Mouse (Mus musculus) retina, adult 2 months (tissue): ENCODE data around the gene Ints13.
"Not testable (repeated sequence)": the region's sequence is repeated elsewhere in the genome, so short reads cannot be mapped to it uniquely, and the experiment has no call there.

Experiments
- DNase-seq: peaks from one replicate; pipeline ENCODE4 v3.0.0-alpha.2; 2012; ENCODE audit warnings: low read depth, low spot score

Ints13 gene

GRCm38 (mm10) chr6:146577310-146578109 lies at the start of gene Ints13:
Gene Ints13 (minus strand): TSS chr6:146577835.
- peak; percentile 95 for DNase-seq

DNA sequence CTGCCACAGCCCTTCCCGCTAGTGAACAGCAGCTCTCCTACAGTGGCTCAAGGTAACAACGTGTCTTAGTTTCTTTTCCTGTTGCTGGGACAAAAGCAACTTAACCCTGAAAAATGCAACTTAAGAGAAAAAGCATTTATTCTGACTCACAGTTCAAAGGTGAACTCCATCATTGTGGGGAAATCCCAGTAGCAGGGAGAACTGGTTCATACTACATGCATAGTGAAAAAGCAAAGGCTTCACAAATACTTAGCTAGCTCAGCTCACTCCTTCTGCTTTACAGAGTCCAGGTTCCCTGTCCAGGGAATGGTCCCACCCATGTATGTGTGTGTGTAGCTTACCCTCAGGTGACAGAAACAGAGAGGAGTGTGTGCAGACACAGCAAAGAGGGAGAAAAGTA lies 39.0 kb upstream of the Ints13 start:
- DNase-seq: no peak

DNA sequence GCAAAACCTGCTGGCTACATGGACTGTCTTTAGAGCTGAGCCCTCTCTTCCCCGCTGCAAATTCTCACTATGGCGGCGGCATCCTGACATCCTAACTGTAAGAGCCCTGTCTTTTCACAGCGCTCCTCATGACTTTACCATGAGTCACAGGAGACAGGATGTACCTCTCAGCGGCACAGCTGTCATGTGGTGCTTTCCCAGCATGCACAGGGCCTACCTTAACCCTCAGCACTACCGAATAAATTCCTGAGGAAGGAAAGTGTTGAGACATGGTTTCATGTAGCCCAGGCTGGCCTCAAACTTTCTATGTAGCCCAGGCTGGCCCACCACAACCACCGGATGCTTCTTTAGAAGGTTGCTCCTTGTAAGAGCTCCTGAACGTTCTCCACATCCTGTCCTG lies 38.3 kb upstream of the Ints13 start:
- no peak for DNase-seq

- DNase-seq: no peak
Measured at GRCm38 (mm10) chr6:146614541-146614940, 36.9 kb upstream of the Ints13 start.

DNA sequence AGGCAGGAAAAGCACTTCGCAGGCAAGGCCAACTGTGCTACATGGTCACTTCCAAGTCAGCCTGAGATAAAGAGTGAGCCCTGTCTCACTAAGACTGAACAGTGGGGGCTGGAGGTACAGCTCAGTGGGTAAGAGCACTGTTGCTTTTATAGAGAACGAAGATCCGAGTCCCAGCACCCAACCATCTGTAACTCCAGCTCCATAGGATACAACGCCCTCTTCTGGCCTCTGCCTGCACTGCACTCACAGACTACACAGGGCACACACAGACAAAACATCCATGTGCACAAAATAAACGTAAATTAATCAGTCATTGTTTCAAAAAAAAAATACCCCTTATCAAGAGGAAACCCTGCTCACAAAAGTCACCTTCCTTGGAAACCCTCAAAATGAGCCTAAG lies 36.3 kb upstream of the Ints13 start:
- DNase-seq: no peak

- no peak for DNase-seq
Measured at GRCm38 (mm10) chr6:146612736-146613135, 35.1 kb upstream of the Ints13 start.

- no peak for DNase-seq
Measured at GRCm38 (mm10) chr6:146611897-146612296, 34.3 kb upstream of the Ints13 start.

- DNase-seq: no peak
Measured at GRCm38 (mm10) chr6:146611385-146611784, 33.8 kb upstream of the Ints13 start.

GRCm38 (mm10) chr6:146603651-146604050 lies 26.0 kb upstream of the Ints13 start:
- DNase-seq: no peak

DNA sequence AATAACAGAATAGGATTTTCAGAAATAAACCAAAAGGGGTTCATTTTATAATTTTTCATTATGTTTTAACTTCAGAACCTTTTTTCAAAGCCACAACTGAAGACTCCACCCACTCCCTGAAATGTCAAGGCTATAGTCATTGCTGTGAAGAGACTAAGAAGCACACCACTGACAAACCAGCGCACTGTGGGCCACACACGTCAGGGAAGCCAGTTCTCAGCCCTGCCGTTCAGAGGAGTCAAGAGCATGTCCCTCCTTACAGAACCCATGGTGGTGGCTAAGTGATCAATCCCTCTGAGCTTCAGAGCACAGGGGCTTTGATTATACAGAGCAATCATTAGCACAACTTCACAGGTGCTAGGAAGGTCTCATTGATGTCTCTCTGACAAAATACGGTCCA lies 25.0 kb upstream of the Ints13 start:
- no peak for DNase-seq

GRCm38 (mm10) chr6:146585134-146585533 lies 7.5 kb upstream of the Ints13 start:
- DNase-seq: no peak

DNA sequence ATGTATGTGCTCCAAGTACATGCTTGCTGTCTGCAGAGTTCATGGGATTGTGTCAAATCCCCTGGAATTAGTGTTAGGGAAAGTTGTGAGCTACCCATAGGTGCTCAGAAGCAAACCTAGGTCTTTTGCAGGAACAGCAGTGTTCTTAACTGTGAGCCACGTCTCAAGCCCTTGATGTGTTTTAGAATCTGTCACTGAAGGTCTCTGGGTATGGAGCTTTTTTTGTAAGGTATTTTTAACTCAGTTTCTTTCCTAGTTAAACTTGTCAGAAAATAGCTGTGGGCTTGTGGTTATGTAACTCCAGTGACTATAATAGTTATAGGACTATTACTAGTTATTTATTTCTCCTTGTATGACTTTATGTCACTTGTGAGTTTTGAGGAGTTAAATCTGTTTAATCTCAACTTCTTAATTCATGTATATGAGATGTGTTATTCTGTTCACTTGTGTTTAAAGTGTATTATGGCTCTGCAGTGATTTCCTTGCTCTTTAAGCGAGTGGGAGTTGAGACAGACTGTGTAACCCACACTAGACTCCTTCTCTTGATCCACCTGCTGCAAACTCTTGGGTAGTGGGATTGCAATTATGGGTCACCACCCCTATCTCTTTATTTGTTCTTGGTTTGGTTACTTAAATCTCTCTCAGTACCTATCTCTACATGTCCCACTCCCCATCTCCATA lies 5.9 kb upstream of the Ints13 start:
- DNase-seq: no peak

DNA sequence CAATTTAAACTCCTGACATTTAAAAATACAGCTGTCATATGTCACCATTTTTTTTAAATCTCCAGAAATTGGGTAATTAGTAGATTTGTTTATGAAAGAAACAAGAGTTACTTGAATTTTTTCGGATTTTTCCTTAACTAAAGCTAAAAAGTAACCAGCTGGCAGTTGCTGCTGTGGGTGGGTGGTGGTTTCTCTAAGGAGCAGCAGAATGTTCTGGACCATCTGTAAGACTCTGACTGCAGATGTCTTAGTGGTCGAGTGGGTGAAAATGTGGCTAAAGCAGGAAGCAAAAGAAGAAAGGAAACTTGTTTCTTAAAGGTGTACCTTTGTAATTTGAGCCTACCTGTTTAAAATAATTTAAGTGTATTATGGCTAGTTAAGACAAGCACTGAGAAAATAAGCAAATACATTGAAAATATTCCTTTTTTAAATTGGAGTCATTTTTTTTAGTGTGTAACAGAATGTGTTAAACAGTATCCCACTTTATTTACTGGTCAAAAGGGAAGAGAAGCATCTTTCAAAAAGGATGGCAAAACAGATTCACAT lies 2.8 kb upstream of the Ints13 start:
- no peak for DNase-seq

GRCm38 (mm10) chr6:146578586-146578985 lies 951 bp upstream of the Ints13 start:
- no peak for DNase-seq

DNA sequence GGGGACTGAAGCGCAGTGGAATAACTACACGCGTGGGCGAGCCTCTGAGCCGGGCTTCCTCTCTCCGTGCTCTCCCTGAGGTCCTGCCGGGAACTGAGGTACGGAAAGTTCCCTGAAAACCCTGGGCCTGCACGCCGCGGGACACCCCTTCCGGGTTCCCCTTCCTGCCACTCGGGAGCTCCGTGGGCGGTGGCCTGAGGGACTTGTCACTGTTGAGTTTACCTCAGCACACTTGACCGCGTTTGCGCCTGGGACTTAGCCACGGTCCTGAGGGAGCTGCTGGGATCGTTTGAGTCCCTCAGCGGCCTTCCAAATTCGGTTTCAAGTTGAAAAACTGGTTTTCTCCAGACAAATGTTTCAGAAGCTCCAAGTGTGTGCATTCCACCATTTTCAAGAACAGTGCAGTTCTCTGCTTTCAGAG lies 486 bp upstream of the Ints13 start:
- peak; percentile 28 for DNase-seq

DNA sequence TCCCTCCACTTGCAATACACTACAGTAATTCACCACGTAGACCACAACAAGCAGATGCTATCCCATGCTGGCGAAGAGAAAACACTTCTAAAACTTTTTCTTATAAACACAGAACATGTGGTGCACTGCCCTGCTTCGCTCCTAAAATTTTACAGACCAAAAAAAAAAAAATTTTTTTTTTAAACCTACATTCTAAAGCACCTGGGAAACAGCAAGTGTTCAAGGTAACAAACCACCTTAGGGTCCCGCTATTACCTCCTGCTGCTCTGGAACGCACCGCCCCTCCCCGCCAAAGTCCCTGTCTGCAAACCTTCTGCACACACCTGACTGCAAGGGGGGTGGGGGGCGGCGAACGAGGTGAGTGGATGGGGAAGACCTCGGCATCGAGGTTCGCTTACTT lies 732 bp downstream of the Ints13 start, which contains the start of gene Fgfr1op2:
Fgfr1op2 (plus strand) TSS at position 301 of the 400 bp plus-strand sequence.
- DNase-seq: no peak

DNA sequence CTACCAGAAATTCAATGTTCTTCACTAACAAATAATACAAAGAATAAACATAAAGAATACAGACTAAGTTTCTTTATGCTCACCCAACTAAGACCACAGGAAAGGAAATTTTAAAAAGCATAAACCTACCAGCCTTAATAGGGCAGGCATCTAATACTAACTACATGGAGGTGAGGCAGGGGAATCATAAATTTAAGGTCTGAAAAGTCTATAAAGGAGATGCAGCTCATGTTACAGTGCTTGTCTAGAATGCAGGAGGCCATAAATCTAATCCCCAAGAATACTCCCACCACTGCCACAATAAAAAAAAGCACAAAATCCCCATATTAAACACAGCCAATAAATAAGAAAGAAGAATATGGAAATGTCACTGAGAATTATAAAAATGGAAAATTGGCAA lies 5.6 kb downstream of the Ints13 start:
- DNase-seq: no peak

- DNase-seq: not testable (repeated sequence)
Measured at GRCm38 (mm10) chr6:146562461-146562860, 15.2 kb downstream of the Ints13 start.

GRCm38 (mm10) chr6:146551326-146551725 lies 26.3 kb downstream of the Ints13 start:
- no peak for DNase-seq

- no peak for DNase-seq
Measured at GRCm38 (mm10) chr6:146550421-146550820, 27.2 kb downstream of the Ints13 start.

DNA sequence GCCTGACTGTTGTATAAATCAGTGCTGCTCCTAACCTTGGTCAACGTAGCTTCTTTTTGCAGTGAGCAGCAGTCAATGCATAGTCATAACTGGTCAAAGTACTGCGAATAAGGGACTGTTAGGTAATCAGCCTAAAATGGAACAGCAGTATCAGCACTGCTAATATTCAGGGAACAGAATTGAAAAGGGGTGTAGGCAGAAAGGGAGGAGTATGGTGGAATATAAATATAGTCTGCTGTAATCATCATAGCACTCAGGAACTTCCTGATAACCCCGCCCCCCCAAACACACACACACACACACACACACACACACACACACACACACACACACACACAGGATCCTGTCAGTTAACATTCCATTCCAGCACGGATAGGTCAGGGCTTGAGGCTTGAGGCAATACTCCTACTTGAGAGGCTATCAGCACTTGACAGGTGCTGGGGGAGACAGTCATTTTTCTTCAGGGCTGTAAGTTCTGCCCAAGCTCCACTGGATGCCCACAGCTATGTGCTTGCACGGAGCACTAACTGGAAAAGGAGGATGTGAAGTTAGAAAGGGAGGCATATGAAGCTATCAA lies 32.3 kb downstream of the Ints13 start:
- no peak for DNase-seq

DNA sequence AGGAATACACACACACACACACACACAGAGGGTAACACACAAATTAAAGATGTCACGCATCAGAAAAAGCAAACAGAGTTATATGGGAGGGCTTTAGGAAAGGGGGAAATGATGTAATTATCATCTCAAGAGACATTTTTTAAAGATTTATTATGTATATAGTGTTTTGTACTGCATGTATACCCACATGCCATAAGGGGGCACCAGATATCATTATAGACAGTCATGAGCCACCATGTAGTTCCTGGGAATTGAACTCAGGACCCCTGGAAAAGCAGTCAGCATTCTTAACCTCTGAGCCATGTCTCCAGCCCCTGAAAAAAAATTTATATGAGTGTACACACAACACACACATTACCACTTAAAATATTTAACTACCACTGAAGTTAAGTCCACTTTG lies 33.0 kb downstream of the Ints13 start:
- DNase-seq: no peak
